Mouse (Mus musculus) lung, adult 2 months (tissue): Measurements from ENCODE around the gene Erbb2.

Experiments used
- CTCF ChIP-seq: fragments of 200-500 bp; IDR thresholded peaks from 2 replicates; pipeline ENCODE4 v1.5.1; 2011; ENCODE audit warnings: mild to moderate bottlenecking, low read length, control low read depth; ENCODE audit not compliant: insufficient read depth
- POLR2A ChIP-seq: fragments of 200-500 bp; IDR thresholded peaks from 2 replicates; pipeline ENCODE4 v1.6.1; 2011; ENCODE audit warnings: low read depth, mild to moderate bottlenecking, control low read depth, low read length, borderline replicate concordance; ENCODE audit errors: extremely low read depth

- TF ChIP-seq CTCF (no peak), POLR2A (no peak)
Observed at GRCm38 (mm10) chr11:98370588-98370987, 41.7 kb upstream of the Erbb2 start.
